Mouse (Mus musculus): ENCODE measurements at regions not wholly inside any gene's neighbourhood (a gene's known extent, or its start where the extent isn't known, plus 50 kb on each side); places are given as distances from the start of the nearest gene placed in this dataset.
"Not testable (repeated sequence)": the region's sequence is repeated elsewhere in the genome, so short reads cannot be mapped to it uniquely, and the experiment has no call there.

- no peak for DNase-seq (ENCODE audit: low read depth)
These were observed 59.6 kb downstream of the Fasl start for GRCm38 (mm10) chr1:161728546-161729206.

- not testable (repeated sequence) for DNase-seq (ENCODE audit: low read depth)
These were observed 60.9 kb downstream of the Fasl start for GRCm38 (mm10) chr1:161727357-161727756.

- not testable (repeated sequence) for DNase-seq (ENCODE audit: low read depth)
These were observed 62.2 kb downstream of the Fasl start for GRCm38 (mm10) chr1:161726098-161726497.

GRCm38 (mm10) chr1:161719876-161720275, 68.4 kb downstream of the Fasl start:
- DNase-seq (ENCODE audit: low read depth), result no peak

GRCm38 (mm10) chr1:161718254-161718653, 70.0 kb downstream of the Fasl start:
- no peak for DNase-seq (ENCODE audit: low read depth)

- no peak for DNase-seq (ENCODE audit: low read depth)
These were observed 75.4 kb downstream of the Fasl start for GRCm38 (mm10) chr1:161712918-161713317.

- DNase-seq (ENCODE audit: low read depth), result no peak
These were observed 76.0 kb downstream of the Fasl start for GRCm38 (mm10) chr1:161712283-161712682.

GRCm38 (mm10) chr1:161707049-161707448, 81.2 kb downstream of the Fasl start:
- no peak for DNase-seq (ENCODE audit: low read depth)

GRCm38 (mm10) chr1:161704961-161705360, 83.3 kb downstream of the Fasl start:
- no peak for DNase-seq (ENCODE audit: low read depth)

- DNase-seq (ENCODE audit: low read depth), result no peak
These were observed 83.8 kb downstream of the Fasl start for GRCm38 (mm10) chr1:161704527-161704926.

- DNase-seq (ENCODE audit: low read depth), result no peak
These were observed 92.4 kb downstream of the Fasl start for GRCm38 (mm10) chr1:161695886-161696285.

GRCm38 (mm10) chr1:161693768-161694160, 94.5 kb downstream of the Fasl start:
- DNase-seq (ENCODE audit: low read depth), result no peak

GRCm38 (mm10) chr1:161692836-161693767, 95.2 kb downstream of the Fasl start:
- DNase-seq (ENCODE audit: low read depth), result no peak

- DNase-seq (ENCODE audit: low read depth), result no peak
These were observed 99.3 kb downstream of the Fasl start for GRCm38 (mm10) chr1:161688946-161689345.

- DNase-seq (ENCODE audit: low read depth), result peak; percentile 33
These were observed 100.7 kb downstream of the Fasl start for GRCm38 (mm10) chr1:161687548-161687947.

- DNase-seq (ENCODE audit: low read depth), result no peak
These were observed 107.7 kb downstream of the Fasl start for GRCm38 (mm10) chr1:161680558-161680957.

GRCm38 (mm10) chr1:161670937-161671336, 117.4 kb downstream of the Fasl start:
- DNase-seq (ENCODE audit: low read depth), result no peak

- DNase-seq (ENCODE audit: low read depth), result no peak
These were observed 124.0 kb downstream of the Fasl start for GRCm38 (mm10) chr1:161664321-161664720.

GRCm38 (mm10) chr1:161663351-161663750, 124.9 kb downstream of the Fasl start:
- DNase-seq (ENCODE audit: low read depth), result no peak

- no peak for DNase-seq (ENCODE audit: low read depth)
These were observed 126.1 kb downstream of the Fasl start for GRCm38 (mm10) chr1:161662241-161662640.

- DNase-seq (ENCODE audit: low read depth), result no peak
These were observed 130.8 kb downstream of the Fasl start for GRCm38 (mm10) chr1:161657511-161657910.

- no peak for DNase-seq (ENCODE audit: low read depth)
These were observed 138.9 kb downstream of the Fasl start for GRCm38 (mm10) chr1:161649387-161649786.

GRCm38 (mm10) chr1:161632098-161632497, 137.6 kb downstream of the Tnfsf18 start:
- DNase-seq (ENCODE audit: low read depth), result no peak

Measured in c-Kit-positive CD71-negative TER-119-negative erythroid progenitor cells, embryonic 14.5 days (primary cell).